Mouse (Mus musculus) lung, embryonic 15.5 days (tissue): ENCODE measurements around the gene Cenpx. TPM values are rescaled to one million over a fixed set of nuclear protein-coding genes. Genes with fewer than 3 reads are reported as not detected.

Experiments used
- ATAC-seq: fragments of 200-750 bp; cut with Nextera tagmentation; 2 replicates; pipeline ENCODE4 v1.8.0; 2017; ENCODE audit warnings: moderate number of reproducible peaks, borderline replicate concordance; ENCODE audit not compliant: low FRiP score, low TSS enrichment; ENCODE audit errors: extremely low read depth
- H3K27ac ChIP-seq: fragments of 300-500 bp; sonication (generic); 2 replicates; pipeline ENCODE4 v1.5.1; 2015; ENCODE audit warnings: moderate library complexity, mild to moderate bottlenecking, inconsistent platforms
- H3K27me3 ChIP-seq: fragments of 300-500 bp; sonication (generic); 2 replicates; pipeline ENCODE4 v1.6.1; 2015; ENCODE audit warnings: inconsistent platforms
- H3K36me3 ChIP-seq: fragments of 300-500 bp; sonication (generic); 2 replicates; pipeline ENCODE4 v1.6.1; 2015; ENCODE audit warnings: inconsistent platforms
- H3K4me1 ChIP-seq: fragments of 300-500 bp; sonication (generic); 2 replicates; pipeline ENCODE4 v1.6.1; 2015; ENCODE audit warnings: inconsistent platforms
- H3K4me2 ChIP-seq: fragments of 300-500 bp; sonication (generic); 2 replicates; pipeline ENCODE4 v1.6.1; 2015; ENCODE audit warnings: inconsistent platforms, mild to moderate bottlenecking, moderate library complexity
- H3K4me3 ChIP-seq: fragments of 300-500 bp; sonication (generic); 2 replicates; pipeline ENCODE4 v1.5.1; 2015; ENCODE audit warnings: mild to moderate bottlenecking, inconsistent platforms
- H3K9ac ChIP-seq: fragments of 300-500 bp; sonication (generic); 2 replicates; pipeline ENCODE4 v1.6.1; 2015; ENCODE audit warnings: inconsistent platforms
- H3K9me3 ChIP-seq: fragments of 300-500 bp; sonication (generic); 2 replicates; pipeline ENCODE4 v1.6.1; 2016; ENCODE audit warnings: inconsistent platforms
- WGBS: fragments of 180-500 bp; shearing (Covaris S2); methylation state at CpG from one replicate; pipeline ENCODE4 v1.1.7; 2015; 5-methylcytosine and 5-hydroxymethylcytosine counted together
- polyA plus RNA-seq: library from polyadenylated mRNA; unstranded; fragments of >200 nt; fragmentation: Nextera tagmentation; extraction: Ambion mirVana; gene quantifications from 2 replicates; pipeline ENCODE4 v1.2.1, GENCODE M21; 2015

Cenpx gene
- polyA plus RNA-seq, 1 experiment from 2014 or later, result 160 TPM

DNA sequence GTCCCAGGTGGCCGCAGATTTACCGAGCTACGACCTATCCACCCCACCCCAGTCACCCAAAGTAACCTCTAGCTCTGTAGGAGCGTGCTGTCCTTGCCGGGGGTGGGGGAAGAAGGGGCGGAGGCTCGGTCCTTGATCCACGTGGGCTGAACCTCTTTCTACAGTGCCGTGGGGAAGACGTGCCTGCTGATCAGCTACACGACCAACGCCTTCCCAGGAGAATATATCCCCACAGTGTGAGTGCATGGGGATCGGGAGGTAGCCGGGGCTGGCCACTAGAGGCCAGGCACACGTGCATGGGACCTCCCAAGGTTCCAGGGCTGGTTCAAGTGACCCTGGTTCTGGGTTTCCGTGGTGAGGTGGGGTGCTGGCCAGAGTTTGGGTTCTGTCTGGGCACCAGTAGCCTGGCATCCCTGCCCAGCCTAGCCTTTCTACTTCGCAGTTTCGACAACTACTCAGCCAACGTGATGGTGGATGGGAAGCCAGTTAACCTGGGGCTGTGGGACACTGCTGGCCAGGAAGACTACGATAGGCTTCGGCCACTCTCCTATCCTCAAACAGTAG, 8.6 kb upstream of the Cenpx start:
- no peaks in the 10 kb centered on the region for H3K9me3 ChIP-seq
- peak overlapping the region; percentile 66 for H3K27ac ChIP-seq
- peaks cover 28% of the 10 kb centered on the region for H3K36me3 ChIP-seq
- peaks cover 5% of the 10 kb centered on the region; the same call in 1 of the 2 replicates for H3K27me3 ChIP-seq
- peak overlapping the region; percentile 99 for H3K4me2 ChIP-seq
- WGBS, result 18% methylated on average over 21 of the region's 21 CpGs
- no peak for ATAC-seq
- peak overlapping the region; percentile 73 for H3K9ac ChIP-seq
- H3K4me1 ChIP-seq, result peaks cover 31% of the 10 kb centered on the region
- peak overlapping the region; percentile 63 for H3K4me3 ChIP-seq

DNA sequence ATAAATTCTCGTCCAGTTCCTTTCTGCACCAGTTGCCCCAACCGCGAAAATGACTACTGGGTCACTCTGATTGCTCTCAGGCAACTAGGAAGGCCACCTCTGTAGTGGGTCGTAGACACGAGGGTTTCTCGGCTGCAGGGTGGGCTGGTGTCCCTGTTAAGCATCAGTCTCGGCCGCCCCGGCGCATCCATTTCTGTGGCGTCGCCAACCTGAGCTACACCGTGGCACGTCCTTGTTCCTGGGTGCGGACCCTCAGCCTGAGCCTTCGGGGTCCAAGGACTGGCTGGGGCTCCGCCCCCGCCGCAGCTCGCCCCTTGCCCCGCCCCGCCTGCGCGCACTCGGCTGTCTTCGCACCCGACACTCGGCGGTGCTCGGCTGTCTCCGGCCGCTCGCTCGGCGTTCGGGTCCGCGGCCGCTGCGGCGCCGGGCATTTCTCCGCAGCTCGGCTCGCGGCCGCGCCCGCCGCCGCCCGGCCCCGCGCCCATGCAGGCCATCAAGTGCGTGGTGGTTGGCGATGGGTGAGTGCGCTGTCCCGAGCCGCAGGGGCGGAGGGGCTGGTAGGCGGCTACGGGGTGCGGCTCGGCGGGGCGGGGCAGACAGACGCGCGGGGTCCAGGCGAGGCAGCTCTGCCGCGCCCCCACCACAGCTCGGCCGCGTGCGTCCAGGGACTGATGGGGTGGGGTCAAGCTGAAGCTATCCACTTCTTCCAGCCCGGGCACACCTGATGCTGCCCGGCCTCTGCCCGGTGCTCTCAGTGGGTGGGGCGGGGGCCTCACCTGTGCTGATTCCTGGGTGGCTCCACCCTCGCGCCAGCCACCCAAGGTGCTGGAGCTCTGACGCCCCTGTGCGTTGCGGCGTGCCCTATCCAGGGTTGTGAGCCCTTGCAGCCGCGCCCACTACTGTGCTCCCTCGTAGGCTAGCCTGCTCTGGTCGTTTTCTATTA, 7.9 kb upstream of the Cenpx start, which contains the start of gene Rac3:
Gene Rac3 (plus strand): TSS at position 347 of the 943 bp plus-strand sequence.
- peak within 1 kb of the TSS; percentile 73 for H3K9ac ChIP-seq
- ATAC-seq, result peak; percentile 70
- under 1% methylated on average over 80 of the region's 90 CpGs for WGBS
- H3K9me3 ChIP-seq, result no peaks in the 10 kb centered on the region
- peak within 1 kb of the TSS; percentile 99 for H3K4me2 ChIP-seq
- peak within 1 kb of the TSS; percentile 63 for H3K4me3 ChIP-seq
- H3K27ac ChIP-seq, result peak within 1 kb of the TSS; percentile 66
- peaks cover 5% of the 10 kb centered on the region; the same call in 1 of the 2 replicates for H3K27me3 ChIP-seq
- H3K4me1 ChIP-seq, result peaks cover 25% of the 10 kb centered on the region
- H3K36me3 ChIP-seq, result peaks cover 32% of the 10 kb centered on the region

DNA sequence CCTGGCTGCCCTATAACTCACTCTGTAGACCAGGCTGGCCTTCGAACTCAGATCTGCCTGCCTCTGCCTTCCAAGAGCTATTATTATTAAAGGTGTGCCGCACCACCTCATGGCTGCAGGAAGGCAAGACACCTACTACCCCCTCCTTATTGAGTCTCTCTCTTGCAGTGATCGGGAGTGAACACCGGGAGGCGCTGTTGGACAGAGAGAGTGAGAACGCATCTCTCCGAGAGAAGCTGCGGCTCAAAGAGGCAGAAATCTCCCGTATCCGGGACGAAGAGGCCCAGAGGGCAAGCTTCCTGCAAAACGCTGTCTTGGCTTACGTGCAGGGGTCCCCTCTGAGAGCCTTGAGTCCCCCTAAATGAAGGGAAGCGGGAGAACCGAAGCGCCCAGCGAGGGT, 6.9 kb upstream of the Cenpx start:
- ATAC-seq, result no peak
- Histone ChIP-seq H3K27me3 (peaks cover 5% of the 10 kb centered on the region; the same call in 1 of the 2 replicates), H3K36me3 (peaks cover 33% of the 10 kb centered on the region), H3K27ac (no peak overlapping the region; the same call in 1 of the 2 replicates), H3K9ac (peak overlapping the region; percentile 73), H3K4me1 (peaks cover 20% of the 10 kb centered on the region), H3K4me2 (peak overlapping the region; percentile 99), H3K4me3 (peak overlapping the region; percentile 63), H3K9me3 (no peaks in the 10 kb centered on the region)
- WGBS, result 17% methylated on average over 17 of the region's 17 CpGs

DNA sequence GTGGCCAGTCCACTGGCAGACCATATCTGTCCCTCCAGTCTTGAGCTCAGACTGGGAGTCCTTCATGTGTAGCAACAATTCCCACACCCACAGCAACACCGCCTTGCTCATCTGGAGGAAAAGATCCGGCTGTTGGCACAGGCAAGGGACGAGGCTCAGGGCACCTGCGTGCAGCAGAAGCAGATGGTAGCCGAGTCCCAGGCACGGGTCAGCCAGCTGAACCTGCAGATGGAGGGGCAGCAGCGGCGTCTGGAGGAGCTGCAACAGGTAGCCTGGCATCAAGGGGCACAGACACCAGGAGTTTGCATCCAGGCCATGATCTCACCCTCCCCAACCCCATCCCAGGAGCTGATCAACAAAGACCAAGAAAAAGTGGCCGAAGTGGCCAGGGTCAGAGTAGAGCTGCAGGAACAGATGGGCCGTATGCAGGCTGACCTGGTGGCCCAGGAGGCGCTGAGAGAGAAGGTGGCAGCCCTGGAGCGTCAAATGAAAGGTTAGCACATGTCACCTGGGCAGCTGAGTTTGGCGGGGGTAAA, 6.4 kb upstream of the Cenpx start:
- Histone ChIP-seq H3K4me3 (no peak overlapping the region), H3K9ac (no peak overlapping the region), H3K4me2 (no peak overlapping the region; the same call in 1 of the 2 replicates), H3K9me3 (no peaks in the 10 kb centered on the region), H3K27ac (no peak overlapping the region), H3K27me3 (peaks cover 5% of the 10 kb centered on the region; the same call in 1 of the 2 replicates), H3K4me1 (peaks cover 23% of the 10 kb centered on the region), H3K36me3 (peaks cover 34% of the 10 kb centered on the region)
- no peak for ATAC-seq
- WGBS, result 87% methylated on average over 13 of the region's 13 CpGs

DNA sequence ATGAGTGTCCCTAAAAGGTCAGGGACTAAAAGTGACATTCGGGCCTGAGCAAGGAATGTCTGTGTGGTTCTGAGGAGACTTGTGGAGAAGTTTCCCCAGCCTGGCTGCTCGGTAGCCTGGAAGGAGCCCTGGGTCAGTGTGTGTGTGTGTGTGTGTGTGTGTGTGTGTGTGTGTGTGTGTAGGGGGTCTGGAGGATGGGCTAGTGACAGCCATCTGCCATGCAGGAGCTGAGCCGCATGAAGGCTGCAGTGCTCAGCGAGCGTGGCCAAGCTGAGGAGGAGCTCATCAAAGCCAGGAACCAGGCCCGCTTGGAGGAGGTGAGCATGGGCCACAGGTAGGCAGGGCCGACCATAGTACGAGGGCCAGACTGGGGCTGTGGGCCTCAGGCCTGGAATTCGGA, 5.7 kb upstream of the Cenpx start:
- H3K36me3 ChIP-seq, result peaks cover 34% of the 10 kb centered on the region
- ATAC-seq, result no peak
- H3K27ac ChIP-seq, result no peak overlapping the region
- 85% methylated on average over 9 of the region's 9 CpGs for WGBS
- no peak overlapping the region for H3K9ac ChIP-seq
- no peaks in the 10 kb centered on the region for H3K9me3 ChIP-seq
- peaks cover 29% of the 10 kb centered on the region for H3K4me1 ChIP-seq
- H3K4me2 ChIP-seq, result no peak overlapping the region
- H3K4me3 ChIP-seq, result no peak overlapping the region
- peaks cover 5% of the 10 kb centered on the region; the same call in 1 of the 2 replicates for H3K27me3 ChIP-seq

DNA sequence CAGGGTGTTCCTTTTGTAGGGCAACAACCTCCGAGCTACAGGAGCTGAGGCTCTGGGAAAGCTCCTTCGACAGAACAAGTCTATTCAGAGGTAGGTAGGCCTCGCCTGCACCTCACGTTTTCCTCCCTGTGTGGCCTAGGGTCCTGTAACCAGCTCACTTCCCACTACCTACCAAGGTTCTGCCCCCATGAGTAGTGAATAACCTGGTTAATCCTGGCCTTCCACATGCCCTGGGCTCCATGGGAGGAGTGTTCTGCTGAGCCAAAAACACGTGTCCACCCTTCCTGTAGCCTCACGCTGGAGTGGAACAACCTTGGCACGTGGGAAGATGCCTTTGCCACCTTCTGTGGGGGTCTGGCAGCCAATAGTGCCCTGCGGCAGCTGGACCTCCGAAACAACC, 1.6 kb upstream of the Cenpx start:
- Histone ChIP-seq H3K9ac (peak overlapping the region; percentile 66; the same call in 1 of the 2 replicates), H3K4me3 (no peak overlapping the region; the same call in 1 of the 2 replicates), H3K4me1 (peaks cover 25% of the 10 kb centered on the region), H3K9me3 (no peaks in the 10 kb centered on the region), H3K27ac (no peak overlapping the region), H3K4me2 (peak overlapping the region; percentile 94; the same call in 1 of the 2 replicates), H3K36me3 (peaks cover 34% of the 10 kb centered on the region), H3K27me3 (no peaks in the 10 kb centered on the region)
- WGBS, result 85% methylated on average over 9 of the region's 9 CpGs
- no peak for ATAC-seq

DNA sequence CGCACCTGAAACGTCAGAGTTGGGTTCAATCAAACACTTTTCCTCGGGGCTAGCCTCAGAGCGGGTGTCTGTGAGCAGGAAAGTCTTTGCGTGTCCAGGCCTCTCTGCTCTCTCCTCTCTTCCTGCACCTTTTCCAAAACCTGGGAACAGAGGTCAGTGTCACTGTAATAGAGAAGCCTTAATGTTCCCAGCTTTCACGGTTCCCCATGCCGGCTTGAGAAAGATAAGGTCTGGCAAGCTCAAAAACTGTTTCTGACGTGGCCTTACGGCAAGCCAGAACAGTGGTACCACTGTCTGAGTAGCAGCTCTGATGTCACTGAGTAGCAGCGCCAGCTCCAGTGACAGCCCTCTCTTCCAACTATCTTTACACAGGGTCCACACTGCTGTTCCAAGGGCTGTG, 1.0 kb upstream of the Cenpx start:
- no peak overlapping the region for H3K27ac ChIP-seq
- H3K4me3 ChIP-seq, result peak overlapping the region; percentile 58
- WGBS, result 28% methylated on average over 10 of the region's 10 CpGs
- no peaks in the 10 kb centered on the region for H3K27me3 ChIP-seq
- peaks cover 27% of the 10 kb centered on the region for H3K4me1 ChIP-seq
- H3K4me2 ChIP-seq, result peak overlapping the region; percentile 94
- peak overlapping the region; percentile 66 for H3K9ac ChIP-seq
- no peaks in the 10 kb centered on the region for H3K9me3 ChIP-seq
- peaks cover 29% of the 10 kb centered on the region for H3K36me3 ChIP-seq
- no peak for ATAC-seq

DNA sequence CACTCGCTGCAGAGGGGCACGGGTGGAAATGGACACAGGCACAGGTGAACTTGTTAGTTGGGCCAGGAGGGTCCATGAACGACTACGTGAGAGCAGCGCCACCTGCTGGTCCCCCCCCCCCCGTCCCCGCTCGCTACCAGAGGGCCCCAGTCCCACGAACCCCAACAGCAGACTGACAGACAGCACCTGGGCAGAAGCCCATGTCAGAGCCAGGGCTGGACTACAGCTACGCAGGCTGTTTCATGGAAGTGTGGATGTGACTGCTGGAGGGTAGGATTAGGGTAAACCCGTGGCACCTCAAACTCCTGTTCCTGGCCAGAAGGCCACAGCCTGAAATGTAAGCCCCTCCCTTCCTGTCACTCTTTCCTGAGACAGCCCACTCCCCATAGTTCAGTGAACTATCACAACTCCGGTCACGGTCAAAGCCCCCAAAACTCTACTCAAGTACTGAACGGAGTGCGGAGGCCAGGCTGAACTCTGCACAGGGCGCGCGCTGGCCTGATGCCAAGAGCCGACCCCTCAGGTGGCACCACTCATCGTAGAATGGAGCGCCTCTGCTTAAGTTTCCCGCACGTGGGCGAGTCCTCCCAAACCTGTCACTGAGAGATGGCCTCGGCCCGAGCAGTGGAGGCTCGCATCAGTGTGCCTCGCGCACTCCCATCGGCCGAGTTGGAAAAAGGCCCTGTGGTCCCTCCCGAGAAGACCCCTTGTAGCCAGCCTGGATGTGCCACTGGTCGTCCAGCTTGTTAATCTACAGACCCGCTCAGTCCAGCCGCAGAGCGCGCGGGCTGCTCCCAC, 568 bp downstream of the Cenpx start:
- peaks cover 18% of the 10 kb centered on the region; the same call in 1 of the 2 replicates for H3K36me3 ChIP-seq
- ATAC-seq, result peak; percentile 32
- under 1% methylated on average over 38 of the region's 38 CpGs for WGBS

DNA sequence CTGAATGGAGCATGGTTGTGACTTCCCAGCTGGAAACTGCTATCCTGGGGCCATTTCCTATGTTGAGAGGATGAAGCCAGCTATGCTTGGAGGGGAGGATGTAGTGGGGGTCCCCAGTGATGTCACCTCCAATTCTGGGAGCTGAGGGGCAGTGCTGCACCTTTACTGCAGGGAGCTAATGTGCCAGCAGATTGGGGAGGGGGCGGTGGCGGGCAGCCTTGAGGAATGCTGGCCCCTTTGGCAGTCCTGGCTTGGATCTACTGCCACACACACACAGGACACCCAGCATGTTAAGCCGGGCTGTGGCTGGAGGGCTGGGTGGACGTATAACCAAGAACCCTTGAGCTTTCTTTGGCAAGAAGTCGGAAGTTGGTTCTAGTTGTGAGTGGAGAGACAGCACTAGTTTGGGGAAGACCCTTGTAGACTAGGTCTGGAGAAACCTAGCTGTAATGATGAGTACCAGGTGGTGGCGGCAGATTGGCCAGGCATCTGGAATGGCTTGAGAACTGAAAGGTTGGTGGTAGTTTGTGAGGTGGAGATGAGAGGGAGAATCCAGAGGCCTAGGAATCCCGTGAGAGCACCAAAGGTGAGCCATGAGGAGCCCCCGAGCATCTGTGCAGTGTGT, 1.4 kb downstream of the Cenpx start:
- Histone ChIP-seq H3K36me3 (peaks cover 10% of the 10 kb centered on the region; the same call in 1 of the 2 replicates), H3K4me1 (peaks cover 42% of the 10 kb centered on the region), H3K4me2 (peak overlapping the region; percentile 94), H3K27me3 (no peaks in the 10 kb centered on the region), H3K9me3 (no peaks in the 10 kb centered on the region), H3K27ac (no peak overlapping the region), H3K9ac (0 out of 2 replicates have a peak overlapping the region, but pooled peaks have one; percentile 55), H3K4me3 (peak overlapping the region; percentile 58; the same call in 1 of the 2 replicates)
- ATAC-seq, result no peak
- 56% methylated on average over 8 of the region's 8 CpGs for WGBS

More for the DNA sequence above, 568 bp downstream of the Cenpx start:
- Histone ChIP-seq H3K27me3 (no peaks in the 10 kb centered on the region), H3K4me3 (peak overlapping the region; percentile 58), H3K9me3 (no peaks in the 10 kb centered on the region), H3K27ac (peak overlapping the region; percentile 73), H3K4me1 (peaks cover 35% of the 10 kb centered on the region), H3K9ac (peak overlapping the region; percentile 55), H3K4me2 (peak overlapping the region; percentile 94)

DNA sequence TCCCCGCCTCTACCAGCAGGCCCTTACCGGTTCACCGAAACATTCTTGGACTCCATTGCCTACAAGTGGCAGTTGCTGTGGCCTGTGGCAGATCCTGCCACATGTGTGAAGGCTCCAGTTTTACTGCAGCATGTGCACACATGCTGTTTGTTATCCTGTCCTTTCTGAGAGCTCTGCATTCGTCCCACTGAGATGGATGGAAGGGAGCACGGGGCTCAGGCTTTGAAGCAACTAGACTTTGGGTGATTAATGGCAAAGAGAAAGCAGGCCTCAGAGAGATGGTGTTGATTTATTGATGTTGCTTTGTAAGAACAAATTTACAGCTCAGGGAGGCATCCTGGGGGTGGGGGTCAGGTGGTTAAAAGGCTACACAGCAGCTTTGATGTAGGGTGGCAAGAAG, 2.9 kb downstream of the Cenpx start:
- WGBS, result 65% methylated on average over 5 of the region's 5 CpGs
- no peak overlapping the region for H3K4me2 ChIP-seq
- H3K4me1 ChIP-seq, result peaks cover 55% of the 10 kb centered on the region
- H3K9ac ChIP-seq, result no peak overlapping the region
- H3K36me3 ChIP-seq, result peaks cover 3% of the 10 kb centered on the region; the same call in 1 of the 2 replicates
- no peak overlapping the region for H3K27ac ChIP-seq
- ATAC-seq, result no peak
- no peaks in the 10 kb centered on the region for H3K27me3 ChIP-seq
- H3K9me3 ChIP-seq, result no peaks in the 10 kb centered on the region
- H3K4me3 ChIP-seq, result no peak overlapping the region
